Mouse (Mus musculus) embryonic facial prominence, embryonic 14.5 days (tissue): Measurements from ENCODE around the gene Klk1b1. TPM values are rescaled to one million over a fixed set of nuclear protein-coding genes. Genes with fewer than 3 reads are reported as not detected.
"Not testable (repeated sequence)": the region's sequence is repeated elsewhere in the genome, so short reads cannot be mapped to it uniquely, and the experiment has no call there.

ENCODE experiments used
- ATAC-seq: fragments of 200-750 bp; cut with Nextera tagmentation; 2 replicates; pipeline ENCODE4 v1.8.0; 2017; ENCODE audit warnings: low read depth, moderate number of reproducible peaks, moderate TSS enrichment
- DNase-seq: peaks from one replicate; pipeline ENCODE4 v3.0.0-alpha.2; 2015; ENCODE audit warnings: low spot score
- H3K27ac ChIP-seq: fragments of 300-500 bp; sonication (generic); replicated peaks from 2 replicates; pipeline ENCODE4 v1.5.1; 2014; ENCODE audit warnings: low read depth, mild to moderate bottlenecking, low read length, moderate library complexity
- H3K27me3 ChIP-seq: fragments of 300-500 bp; sonication (generic); replicated peaks from 2 replicates; pipeline ENCODE4 v1.6.1; 2014; ENCODE audit warnings: low read length; ENCODE audit not compliant: control insufficient read depth, insufficient read depth
- H3K36me3 ChIP-seq: fragments of 300-500 bp; sonication (generic); 2 replicates; pipeline ENCODE4 v1.6.1; 2014; ENCODE audit warnings: low read length, mixed read lengths; ENCODE audit not compliant: control insufficient read depth, insufficient read depth
- H3K4me1 ChIP-seq: fragments of 300-500 bp; sonication (generic); 2 replicates; pipeline ENCODE4 v1.6.1; 2014; ENCODE audit warnings: antibody characterized with exemption, low read length; ENCODE audit not compliant: control insufficient read depth, insufficient read depth
- H3K4me2 ChIP-seq: fragments of 300-500 bp; sonication (generic); 2 replicates; pipeline ENCODE4 v1.6.1; 2014; ENCODE audit warnings: low read depth, mild to moderate bottlenecking, low read length, moderate library complexity, mixed read lengths
- H3K4me3 ChIP-seq: fragments of 300-500 bp; sonication (generic); 2 replicates; pipeline ENCODE4 v1.5.1; 2014; ENCODE audit warnings: low read depth, mild to moderate bottlenecking, low read length
- H3K9ac ChIP-seq: fragments of 300-500 bp; sonication (generic); 2 replicates; pipeline ENCODE4 v1.6.1; 2014; ENCODE audit warnings: low read depth, mild to moderate bottlenecking, low read length, moderate library complexity, mixed read lengths
- H3K9me3 ChIP-seq: fragments of 300-500 bp; sonication (generic); 2 replicates; pipeline ENCODE4 v1.6.1; 2016; ENCODE audit warnings: low read length; ENCODE audit not compliant: control insufficient read depth
- WGBS: fragments of 180-500 bp; shearing (Covaris S2); extraction: QIAGEN DNeasy Blood & Tissue Kit; methylation state at CpG from one replicate; pipeline ENCODE4 v1.1.7; 2014; 5-methylcytosine and 5-hydroxymethylcytosine counted together
- polyA plus RNA-seq: library from polyadenylated mRNA; unstranded; fragments of >200 nt; fragmentation: Nextera tagmentation; extraction: Ambion mirVana; gene quantifications from 2 replicates; pipeline ENCODE4 v1.2.1, GENCODE M21; 2014

Klk1b1 gene
- polyA plus RNA-seq, 1 experiment from 2014 or later: not detected

DNA sequence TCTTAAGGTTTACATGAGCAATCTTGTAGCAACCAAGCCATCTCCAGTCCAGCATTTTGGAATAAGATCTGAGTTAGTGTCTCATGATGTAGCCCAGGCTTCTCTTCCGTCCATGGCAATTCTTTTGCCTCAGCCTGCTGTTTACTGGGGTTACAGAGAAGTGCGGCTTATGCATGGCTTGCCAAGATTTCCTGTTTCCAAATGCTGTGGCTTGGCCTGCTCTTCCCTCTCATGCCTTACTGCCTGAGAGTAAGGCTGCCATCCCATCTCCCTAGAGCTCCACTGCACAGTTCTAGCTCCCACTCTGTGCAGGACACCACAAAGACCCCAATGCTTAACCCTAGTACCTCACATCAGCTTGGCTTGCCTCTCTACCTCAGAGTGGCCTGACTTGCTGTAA, 1.1 kb downstream of the Klk1b1 start:
- H3K27ac ChIP-seq: no peak overlapping the region
- no peak overlapping the region for H3K4me3 ChIP-seq
- 62% methylated on average over 2 of the region's 2 CpGs for WGBS
- no peaks in the 10 kb centered on the region for H3K9me3 ChIP-seq
- DNase-seq (no peak), ATAC-seq (no peak)
- no peaks in the 10 kb centered on the region for H3K4me1 ChIP-seq
- H3K27me3 ChIP-seq: no peaks in the 10 kb centered on the region
- no peak overlapping the region for H3K9ac ChIP-seq
- no peaks in the 10 kb centered on the region for H3K36me3 ChIP-seq
- no peak overlapping the region for H3K4me2 ChIP-seq

DNA sequence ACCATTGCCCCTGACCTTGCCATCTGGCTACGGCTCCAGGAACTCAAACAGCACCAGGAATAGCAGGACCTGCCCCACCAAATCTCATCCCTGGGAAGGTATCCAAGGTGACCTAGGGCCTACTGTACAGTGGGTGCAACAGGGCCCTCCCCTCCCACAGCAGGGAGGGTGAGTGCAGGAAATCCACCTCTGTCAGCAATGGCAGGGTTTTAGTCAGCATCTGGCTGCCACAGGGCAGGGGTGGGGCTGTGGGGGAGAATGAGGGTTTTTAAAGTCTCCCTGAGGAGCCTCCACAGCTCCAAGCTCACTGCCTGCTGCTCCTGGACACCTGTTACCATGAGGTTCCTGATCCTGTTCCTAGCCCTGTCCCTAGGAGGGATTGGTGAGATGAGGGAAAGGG, 9.2 kb downstream of the Klk1b1 start, which contains the start of gene Klk1b9:
Gene Klk1b9 (plus strand): TSS at position 301 of the 400 bp plus-strand sequence.
- WGBS: 88% methylated on average over 1 of the region's 1 CpGs
- not testable (repeated sequence) for ATAC-seq

DNA sequence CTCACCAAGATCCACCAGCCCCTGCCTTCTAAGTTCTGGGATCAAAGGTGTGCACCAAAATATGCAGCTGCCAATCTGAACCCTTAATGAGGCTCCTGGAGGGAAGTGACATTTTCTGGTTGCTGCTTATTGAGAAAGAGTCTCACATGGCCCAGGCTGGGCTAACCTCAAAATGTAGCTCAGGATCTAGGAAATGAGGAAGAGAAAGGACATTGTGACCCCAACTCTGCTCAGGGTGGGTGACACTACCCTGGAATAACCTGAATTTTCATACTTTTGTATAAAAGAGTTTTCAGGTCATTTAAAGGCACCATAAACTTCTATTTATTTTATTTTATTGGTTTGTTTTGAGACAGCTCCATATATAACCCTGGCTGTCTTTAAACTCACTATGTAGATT, 19.1 kb downstream of the Klk1b1 start:
- Histone ChIP-seq H3K4me1 (no peaks in the 10 kb centered on the region), H3K4me2 (no peak overlapping the region), H3K36me3 (no peaks in the 10 kb centered on the region), H3K9me3 (no peaks in the 10 kb centered on the region), H3K27me3 (no peaks in the 10 kb centered on the region), H3K27ac (no peak overlapping the region), H3K4me3 (no peak overlapping the region), H3K9ac (no peak overlapping the region)
- DNase-seq: no peak
- no peak for ATAC-seq

More for the DNA sequence above, 9.2 kb downstream of the Klk1b1 start, which contains the start of gene Klk1b9:
- not testable (repeated sequence) for H3K4me1 ChIP-seq, H3K27ac ChIP-seq, H3K9me3 ChIP-seq, H3K4me2 ChIP-seq, H3K4me3 ChIP-seq, H3K36me3 ChIP-seq, H3K27me3 ChIP-seq, H3K9ac ChIP-seq, DNase-seq

DNA sequence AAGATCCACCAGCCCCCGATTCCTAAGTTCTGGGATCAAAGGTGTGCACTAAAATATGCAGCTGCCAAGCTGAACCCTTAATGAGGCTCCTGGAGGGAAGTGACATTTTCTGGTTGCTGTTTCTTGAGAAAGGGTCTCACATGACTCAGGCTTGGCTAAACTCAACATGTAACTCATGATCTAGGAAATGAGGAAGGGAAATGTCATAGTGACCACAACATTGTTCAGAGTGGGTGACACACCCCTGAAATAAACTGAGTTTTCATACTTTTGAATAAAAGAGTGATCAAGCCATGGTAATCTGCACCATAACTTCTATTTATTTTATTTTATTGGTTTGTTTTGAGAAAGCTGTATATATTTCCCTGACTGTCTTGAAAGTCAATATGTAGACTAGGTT, 28.3 kb downstream of the Klk1b1 start:
- WGBS: 65% methylated on average over 1 of the region's 1 CpGs
- H3K4me2 ChIP-seq: not testable (repeated sequence)

DNA sequence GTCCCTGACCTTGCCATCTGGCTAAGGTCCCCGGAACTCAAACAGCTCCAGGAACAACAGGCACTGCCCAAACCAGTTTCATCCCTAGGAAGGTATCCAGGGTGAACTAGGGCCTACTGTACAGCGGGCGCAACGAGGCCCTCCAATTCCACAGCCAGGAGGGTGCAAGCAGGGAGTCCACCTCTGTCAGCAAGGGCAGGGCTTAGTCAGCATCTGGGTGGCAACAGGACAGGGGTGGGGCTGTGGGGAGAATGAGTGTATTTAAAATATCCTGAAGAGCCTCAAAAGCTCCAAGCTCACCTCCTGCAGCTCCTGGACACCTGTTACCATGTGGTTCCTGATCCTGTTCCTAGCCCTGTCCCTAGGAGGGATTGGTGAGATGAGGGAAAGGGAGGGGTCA, 29.0 kb downstream of the Klk1b1 start, which contains the start of gene Klk1b11:
Gene Klk1b11 (plus strand): TSS at position 301 of the 400 bp plus-strand sequence.
- H3K27ac ChIP-seq, H3K4me1 ChIP-seq, DNase-seq, H3K9me3 ChIP-seq, H3K36me3 ChIP-seq, H3K27me3 ChIP-seq, H3K4me2 ChIP-seq, H3K9ac ChIP-seq, ATAC-seq, H3K4me3 ChIP-seq: not testable (repeated sequence)
- 91% methylated on average over 4 of the region's 4 CpGs for WGBS

More for the DNA sequence above, 28.3 kb downstream of the Klk1b1 start:
- not testable (repeated sequence) for H3K27me3 ChIP-seq, H3K9me3 ChIP-seq, H3K36me3 ChIP-seq, DNase-seq, ATAC-seq, H3K9ac ChIP-seq, H3K4me1 ChIP-seq, H3K27ac ChIP-seq, H3K4me3 ChIP-seq

DNA sequence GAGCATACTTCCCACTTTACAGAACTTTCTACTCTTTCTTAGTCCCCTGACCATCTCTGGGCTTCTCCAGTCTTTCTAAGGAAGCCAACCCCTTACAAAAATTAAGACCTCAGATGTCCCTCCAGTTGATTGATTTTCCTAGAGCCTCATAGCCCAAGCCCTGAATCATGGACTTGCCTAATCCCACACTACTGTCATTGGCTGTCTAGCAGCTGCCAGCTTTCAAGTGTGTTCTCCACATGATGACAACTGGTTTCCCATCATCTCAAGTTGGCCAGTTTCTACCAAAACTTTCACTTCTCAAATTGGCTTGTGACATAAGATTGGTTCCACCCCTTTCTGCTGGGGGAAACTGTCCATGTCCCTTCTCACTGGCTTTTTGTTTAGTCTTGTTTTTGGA, 38.3 kb downstream of the Klk1b1 start:
- no peak for DNase-seq
- no peaks in the 10 kb centered on the region for H3K4me1 ChIP-seq
- no peak for ATAC-seq

DNA sequence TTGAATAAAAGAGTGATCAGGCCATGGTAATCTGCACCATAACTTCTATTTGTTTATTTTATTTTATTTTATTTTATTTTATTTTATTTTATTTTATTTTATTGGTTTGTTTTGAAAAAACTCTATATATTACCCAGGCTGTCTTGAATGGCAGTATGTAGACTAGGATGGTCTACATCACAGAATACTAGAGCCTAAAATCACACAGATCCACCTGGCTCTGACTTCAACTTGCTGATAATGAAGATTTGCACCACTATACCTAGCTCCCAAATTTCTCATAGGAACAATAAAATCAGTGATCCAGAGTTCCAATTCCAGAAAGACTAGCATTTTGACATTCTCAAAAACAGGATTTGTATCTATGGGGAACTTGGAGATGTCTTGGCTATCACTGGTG, 45.3 kb downstream of the Klk1b1 start, which contains the start of gene Klk1b26:
Gene Klk1b26 (plus strand): TSS at position 301 of the 400 bp plus-strand sequence.
- not testable (repeated sequence) for H3K36me3 ChIP-seq, ATAC-seq, H3K27ac ChIP-seq, H3K9ac ChIP-seq, DNase-seq, H3K27me3 ChIP-seq, H3K4me1 ChIP-seq, H3K4me2 ChIP-seq, H3K9me3 ChIP-seq, H3K4me3 ChIP-seq

More for the DNA sequence above, 38.3 kb downstream of the Klk1b1 start:
- H3K4me3 ChIP-seq: no peak overlapping the region
- no peak overlapping the region for H3K9ac ChIP-seq
- H3K9me3 ChIP-seq: no peaks in the 10 kb centered on the region
- no peak overlapping the region for H3K27ac ChIP-seq
- H3K4me2 ChIP-seq: no peak overlapping the region
- no peaks in the 10 kb centered on the region for H3K27me3 ChIP-seq
- H3K36me3 ChIP-seq: no peaks in the 10 kb centered on the region

DNA sequence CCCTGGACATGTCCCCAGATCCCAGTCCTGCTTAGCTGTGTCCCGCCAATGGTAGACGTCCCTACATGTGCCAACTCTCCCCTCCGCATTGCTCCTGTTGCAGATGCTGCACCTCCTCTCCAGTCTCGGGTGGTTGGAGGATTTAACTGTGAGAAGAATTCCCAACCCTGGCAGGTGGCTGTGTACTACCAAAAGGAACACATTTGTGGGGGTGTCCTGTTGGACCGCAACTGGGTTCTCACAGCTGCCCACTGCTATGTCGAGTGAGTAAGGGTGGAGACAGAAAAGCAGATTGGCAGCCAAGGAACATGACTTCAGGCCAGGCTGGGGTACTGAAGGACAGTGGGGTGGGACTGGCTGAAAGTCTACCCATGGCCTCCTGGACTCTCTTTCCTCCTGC, 48.1 kb downstream of the Klk1b1 start:
- H3K4me2 ChIP-seq, ATAC-seq, H3K27me3 ChIP-seq, H3K27ac ChIP-seq, DNase-seq, H3K9ac ChIP-seq, H3K4me1 ChIP-seq, H3K4me3 ChIP-seq, H3K9me3 ChIP-seq, H3K36me3 ChIP-seq: not testable (repeated sequence)
- 79% methylated on average over 6 of the region's 6 CpGs for WGBS

DNA sequence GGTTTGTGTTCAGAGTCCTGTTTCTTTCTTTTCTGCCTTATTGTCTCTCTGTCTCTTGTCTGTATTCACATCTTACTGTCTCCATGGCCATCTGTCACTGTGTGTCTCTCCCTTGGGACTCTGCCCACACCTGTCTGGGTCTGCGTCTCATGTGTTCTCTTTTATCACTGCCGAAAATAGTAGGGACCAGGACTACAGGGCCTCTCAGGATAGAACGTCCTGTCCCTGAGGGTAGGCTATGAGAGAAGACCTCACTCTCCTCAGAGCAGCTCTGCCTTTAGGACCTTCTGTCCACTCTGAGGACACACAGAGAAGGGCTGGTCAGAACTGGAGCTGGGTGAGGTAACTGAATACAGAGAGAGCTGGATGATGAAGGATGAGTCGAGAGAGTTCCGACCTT, 48.5 kb downstream of the Klk1b1 start:
- no peak for ATAC-seq
- Histone ChIP-seq H3K27ac (no peak overlapping the region), H3K27me3 (no peaks in the 10 kb centered on the region), H3K4me3 (no peak overlapping the region), H3K4me2 (no peak overlapping the region), H3K9ac (no peak overlapping the region), H3K36me3 (no peaks in the 10 kb centered on the region), H3K4me1 (no peaks in the 10 kb centered on the region), H3K9me3 (no peaks in the 10 kb centered on the region)
- WGBS: 75% methylated on average over 5 of the region's 5 CpGs
- no peak for DNase-seq
